28 mouse cellular contexts compared by ENCODE assay signal in the genomic region with DNA sequence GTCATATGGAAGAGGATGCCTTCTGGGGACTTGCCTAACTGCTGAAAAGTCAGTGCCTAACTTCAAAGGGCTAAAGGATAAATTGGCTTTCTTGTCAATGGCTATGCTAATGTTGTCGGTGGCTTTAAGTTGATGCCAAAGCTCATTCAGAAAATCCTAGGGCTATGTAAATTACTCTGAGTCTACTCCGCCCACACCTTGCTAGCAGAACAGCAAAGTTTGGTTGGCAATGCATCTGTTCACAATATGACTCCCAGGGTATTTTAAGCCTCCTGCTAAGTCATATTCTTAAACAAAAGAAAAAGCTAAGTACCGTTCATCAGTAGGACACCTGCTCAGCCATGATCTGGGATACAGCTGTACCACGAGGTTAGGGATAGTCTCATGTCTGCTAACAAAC.
A peak's percentile ranks its signal among the peaks of the same experiment; 100 is the strongest.
DNase-seq lines count a peak whose midpoint lies in the region; ATAC-seq lines count a peak whose summit lies in the region.
"Had no signal": no experiment of that assay in that cellular context is flagged by ENCODE, and none has a peak within 500 bp of the region (broad histone marks: within the 10 kb centered on the region; RNA-seq: fewer than 3 reads in every experiment).

No protein-coding gene starts in this region.

- no peak overlapping the region for H3K4me2 ChIP-seq in forebrain, embryonic 12.5 days
- H3K4me2 ChIP-seq: forebrain, embryonic 13.5 days; hindbrain, embryonic 13.5 days; liver, embryonic 11.5 days; midbrain, embryonic 11.5 days; neural tube, embryonic 15.5 days; stomach, embryonic 15.5 days had no signal

- H3K9me3 ChIP-seq in forebrain, embryonic 10.5 days, result no peaks in the 10 kb centered on the region
- H3K9me3 ChIP-seq in forebrain, embryonic 12.5 days, result no peaks in the 10 kb centered on the region
- H3K9me3 ChIP-seq: forebrain, embryonic 13.5 days; G1E; hindbrain, embryonic 13.5 days; limb, embryonic 10.5 days; neural tube, embryonic 15.5 days; stomach, embryonic 15.5 days had no signal

- H3K4me1 ChIP-seq in forebrain, embryonic 10.5 days, result no peaks in the 10 kb centered on the region
- H3K4me1 ChIP-seq in forebrain, embryonic 12.5 days, result no peaks in the 10 kb centered on the region
- H3K4me1 ChIP-seq: forebrain, embryonic 13.5 days; hindbrain, embryonic 13.5 days; limb, embryonic 10.5 days; neural tube, embryonic 15.5 days; stomach, embryonic 15.5 days had no signal

- peak; percentile 20 to 57 for DNase-seq in frontal cortex, postnatal 36 days (ENCODE audit: low spot score in 2 of 2)
- no peak for DNase-seq in frontal cortex, postnatal 25 days (ENCODE audit: low spot score in 2 of 2)
- peak; percentile 7 to 51 for DNase-seq in left cerebral cortex, adult 9 months (ENCODE audit: low spot score in 2 of 2)
- no peak for DNase-seq in left cerebral cortex, adult 11 months (ENCODE audit: low spot score)
- peak; percentile 26 for DNase-seq in ES-CJ7 (ENCODE audit: low read depth, low spot score)
- DNase-seq in right cerebral cortex, postnatal 10 days (ENCODE audit: low spot score in 2 of 2), result peak; percentile 28 to 34
- DNase-seq in forebrain, embryonic 10.5 days (ENCODE audit: extremely low spot score, low spot score), result no peak
- DNase-seq: adrenal gland, adult 8-10 months; cerebellum, adult 18-20 months; cerebellum, postnatal 14 days; heart, postnatal 36 days; kidney, adult 11 months; lung, adult 2 months; lung, postnatal 14 days; thymus, adult 18-20 months; thymus, postnatal 36 days had no signal

- no peak for ATAC-seq in forebrain, embryonic 12.5 days (ENCODE audit: low FRiP score)
- ATAC-seq: CD4-positive, CD25-positive, alpha-beta regulatory T cell, adult 4 months; forebrain, embryonic 13.5 days; Patski had no signal

- H3K27me3 ChIP-seq in forebrain, embryonic 10.5 days (ENCODE audit: poor library complexity, severe bottlenecking), result no peaks in the 10 kb centered on the region
- no peaks in the 10 kb centered on the region for H3K27me3 ChIP-seq in forebrain, embryonic 12.5 days
- H3K27me3 ChIP-seq: forebrain, embryonic 13.5 days; hindbrain, embryonic 13.5 days; neural tube, embryonic 15.5 days; stomach, embryonic 15.5 days had no signal

- H3K9ac ChIP-seq in forebrain, embryonic 12.5 days, result no peak overlapping the region
- H3K9ac ChIP-seq: forebrain, embryonic 13.5 days; hindbrain, embryonic 13.5 days; neural tube, embryonic 15.5 days; stomach, embryonic 15.5 days had no signal

- H3K36me3 ChIP-seq in forebrain, embryonic 10.5 days (replicated peaks), result no peaks in the 10 kb centered on the region
- H3K36me3 ChIP-seq in forebrain, embryonic 12.5 days (replicated peaks), result no peaks in the 10 kb centered on the region
- H3K36me3 ChIP-seq: G1E; hindbrain, embryonic 13.5 days; limb, embryonic 10.5 days; neural tube, embryonic 15.5 days; stomach, embryonic 15.5 days had no signal

- no peak overlapping the region for H3K27ac ChIP-seq in forebrain, embryonic 10.5 days
- H3K27ac ChIP-seq in forebrain, embryonic 12.5 days, result no peak overlapping the region
- H3K27ac ChIP-seq: forebrain, embryonic 13.5 days; hindbrain, embryonic 13.5 days; kidney, postnatal 0 days; limb, embryonic 10.5 days; neural tube, embryonic 15.5 days; stomach, embryonic 15.5 days had no signal

- H3K4me3 ChIP-seq in forebrain, embryonic 10.5 days, result no peak overlapping the region
- no peak overlapping the region for H3K4me3 ChIP-seq in forebrain, embryonic 12.5 days (replicated peaks)
- H3K4me3 ChIP-seq: forebrain, embryonic 13.5 days; hindbrain, embryonic 13.5 days; limb, embryonic 10.5 days; neural tube, embryonic 15.5 days; stomach, embryonic 15.5 days had no signal

- 73% methylated on average over 4 of the region's 4 CpGs for WGBS in forebrain, embryonic 10.5 days
- 63% methylated on average over 4 of the region's 4 CpGs for WGBS in forebrain, embryonic 12.5 days

Comparison
In these comparisons a context has a peak if more than half of its experiments do, and no peak if none do; other contexts are left out.
1. DNase-seq: peak in frontal cortex, postnatal 36 days (2 of 2), left cerebral cortex, adult 9 months (2 of 2), ES-CJ7 (single experiment) and right cerebral cortex, postnatal 10 days (2 of 2); none in frontal cortex, postnatal 25 days (0 of 2), left cerebral cortex, adult 11 months (single experiment) and forebrain, embryonic 10.5 days (single experiment).